Mouse (Mus musculus) T-cell, adult 2 months (primary cell): ENCODE data around the gene Mcu.

Source experiments
- DNase-seq: peaks from one replicate; pipeline ENCODE4 v3.0.0; 2022; ENCODE audit warnings: low spot score

Gene Mcu

GRCm38 (mm10) chr10:59490920-59491319 lies 125.6 kb downstream of the Mcu start:
- DNase-seq, result no peak

- no peak for DNase-seq
Observed at GRCm38 (mm10) chr10:59489411-59489810, 127.1 kb downstream of the Mcu start.

GRCm38 (mm10) chr10:59487351-59487750 lies 129.1 kb downstream of the Mcu start:
- DNase-seq, result no peak

GRCm38 (mm10) chr10:59484318-59484717 lies 132.2 kb downstream of the Mcu start:
- no peak for DNase-seq

DNA sequence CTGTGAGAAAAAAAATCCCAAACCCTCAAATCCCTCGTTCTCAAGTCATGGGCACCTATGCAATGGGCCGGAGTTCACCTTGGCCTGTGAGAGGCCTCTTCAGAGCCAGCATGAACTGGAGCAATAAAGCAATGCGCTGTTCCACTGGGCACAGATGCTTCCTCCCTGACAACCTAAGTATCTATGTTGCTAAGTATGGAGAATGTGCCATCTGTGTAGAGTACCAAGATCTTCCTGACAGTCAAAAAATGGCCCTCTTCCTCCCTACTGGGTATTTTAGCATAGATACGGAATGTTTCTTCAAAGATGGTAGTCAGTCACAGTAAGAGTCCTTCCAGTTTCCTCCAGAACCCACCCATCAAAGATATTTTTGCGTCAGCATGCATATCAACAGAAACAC lies 135.1 kb downstream of the Mcu start:
- DNase-seq, result no peak

DNA sequence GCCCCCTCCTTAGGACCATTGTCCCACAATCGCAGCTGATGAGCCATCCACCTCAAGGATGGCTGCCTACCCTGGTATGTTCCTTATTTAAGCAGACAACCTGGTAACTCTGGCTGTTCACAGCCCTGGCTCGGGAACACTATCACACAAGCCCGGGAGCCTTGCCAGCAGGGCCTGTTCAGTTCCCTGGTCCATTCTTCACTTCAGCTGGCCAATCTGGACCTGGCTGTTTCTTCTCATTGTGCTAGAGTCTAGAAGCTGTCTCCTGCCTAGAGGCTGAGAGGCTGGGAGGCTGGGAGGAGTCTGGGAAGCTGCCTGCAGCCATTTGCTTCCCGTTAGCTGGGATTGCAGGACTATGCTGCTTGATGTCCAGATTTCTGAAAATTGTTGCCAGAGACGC lies 146.0 kb downstream of the Mcu start:
- no peak for DNase-seq

DNA sequence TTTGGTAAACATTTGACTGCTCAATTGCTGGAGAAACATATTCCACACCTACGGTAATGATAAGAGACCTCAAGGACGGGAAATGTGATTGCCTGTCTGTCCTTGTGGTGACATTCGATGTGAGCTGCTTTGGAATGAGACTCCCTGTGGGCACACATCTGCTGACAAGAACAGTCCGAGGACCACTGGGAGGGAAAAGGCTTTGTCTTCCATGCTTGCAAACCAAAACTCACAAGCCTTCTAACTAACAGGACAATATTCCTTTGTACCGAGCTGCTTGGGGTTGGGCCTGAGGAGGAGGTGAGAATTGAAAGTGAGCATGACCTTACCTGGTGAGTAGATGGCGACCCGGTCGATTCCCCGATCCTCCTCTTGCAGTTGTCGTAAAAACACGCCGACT lies 149.2 kb downstream of the Mcu start:
- no peak for DNase-seq

- no peak for DNase-seq
Observed at GRCm38 (mm10) chr10:59466626-59467025, 149.9 kb downstream of the Mcu start.

GRCm38 (mm10) chr10:59465546-59465945 lies 150.9 kb downstream of the Mcu start:
- DNase-seq, result no peak

DNA sequence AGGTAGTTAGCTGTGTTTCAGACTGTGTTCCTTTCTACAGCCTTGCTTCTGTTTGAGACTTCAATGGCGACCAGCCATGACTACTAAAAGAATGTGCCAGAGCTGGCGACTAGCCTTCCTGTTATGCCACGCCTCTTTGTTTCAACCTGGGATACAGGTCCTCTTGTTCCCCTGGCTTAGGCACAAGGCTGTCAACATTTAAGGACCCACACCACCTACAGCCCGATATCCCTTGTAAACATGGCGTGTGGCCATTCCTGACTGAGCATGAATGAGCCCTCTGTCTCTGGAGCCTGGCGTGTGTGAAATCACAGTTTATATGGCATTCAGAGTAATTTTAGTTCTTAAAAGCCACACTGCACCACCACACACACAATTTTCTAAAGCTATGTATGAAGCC lies 154.2 kb downstream of the Mcu start:
- DNase-seq, result no peak

- no peak for DNase-seq
Observed at GRCm38 (mm10) chr10:59459767-59460166, 156.7 kb downstream of the Mcu start.

GRCm38 (mm10) chr10:59454631-59455030 lies 161.9 kb downstream of the Mcu start:
- DNase-seq, result no peak

GRCm38 (mm10) chr10:59451839-59452238 lies 164.7 kb downstream of the Mcu start:
- DNase-seq, result no peak

DNA sequence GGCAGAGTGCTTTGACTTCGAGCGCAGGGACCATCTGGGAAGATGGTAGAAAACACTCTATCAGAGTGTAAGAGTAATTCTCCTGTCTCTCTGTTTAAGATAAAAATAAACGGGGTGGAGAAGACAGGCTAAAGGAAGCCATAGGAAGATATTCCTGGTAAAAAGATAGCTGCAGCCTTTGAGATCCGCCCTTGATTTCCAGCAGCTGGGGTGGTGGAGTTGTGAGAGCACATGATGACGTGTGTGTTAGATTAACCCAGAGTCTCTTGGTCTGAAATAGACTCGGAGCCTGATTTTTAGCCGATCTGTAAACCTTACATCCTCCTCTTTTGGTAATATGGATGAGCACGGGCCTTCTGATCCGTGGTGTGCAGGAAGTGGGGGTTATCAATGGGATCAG lies 168.9 kb downstream of the Mcu start:
- no peak for DNase-seq

DNA sequence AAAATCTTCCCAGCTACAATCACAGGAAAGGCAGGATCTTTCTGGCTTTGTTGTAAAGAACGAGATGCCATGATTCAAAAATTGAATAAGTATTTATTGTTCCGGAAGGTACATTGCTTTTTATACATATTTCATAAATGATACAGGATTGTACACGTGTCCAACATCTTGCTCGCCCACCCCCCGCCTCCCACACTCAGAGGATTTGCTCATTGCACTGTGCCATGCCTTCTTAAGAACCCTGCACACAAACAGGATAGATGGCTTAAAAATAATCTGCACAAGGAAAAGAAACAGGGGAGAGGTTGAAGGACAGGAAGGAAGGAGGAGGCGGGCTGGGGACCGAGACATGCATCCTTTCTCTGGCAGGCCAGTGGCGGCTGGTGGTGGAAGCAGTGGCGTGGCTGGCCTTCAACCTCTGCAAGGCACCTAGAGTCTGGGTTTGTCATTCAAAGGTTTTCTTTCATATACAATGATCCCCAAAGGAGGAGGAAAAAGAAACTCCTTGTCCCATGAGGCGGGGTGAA lies 169.5 kb downstream of the Mcu start:
- no peak for DNase-seq

- no peak for DNase-seq
Observed at GRCm38 (mm10) chr10:59444635-59445034, 171.9 kb downstream of the Mcu start.

DNA sequence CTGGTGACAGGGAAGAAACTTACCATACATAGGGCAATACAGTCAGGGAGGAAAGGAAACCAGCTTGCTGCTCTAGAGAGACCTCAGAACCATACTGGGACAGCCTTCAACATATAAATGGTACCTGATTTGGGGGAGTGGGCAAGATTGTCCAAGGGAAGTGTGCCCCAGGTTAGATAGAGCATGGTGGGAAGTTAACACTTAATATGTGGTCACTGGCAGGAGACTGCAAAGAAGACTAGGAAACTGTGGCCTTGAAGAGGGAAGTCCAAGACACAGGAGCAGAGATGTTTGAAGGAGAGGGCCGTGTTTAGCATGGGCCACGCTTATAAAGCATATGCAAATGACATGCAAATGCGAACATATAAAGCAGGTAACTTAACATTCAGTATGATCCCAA lies 172.4 kb downstream of the Mcu start:
- no peak for DNase-seq

- no peak for DNase-seq
Observed at GRCm38 (mm10) chr10:59443212-59443611, 173.3 kb downstream of the Mcu start.

DNA sequence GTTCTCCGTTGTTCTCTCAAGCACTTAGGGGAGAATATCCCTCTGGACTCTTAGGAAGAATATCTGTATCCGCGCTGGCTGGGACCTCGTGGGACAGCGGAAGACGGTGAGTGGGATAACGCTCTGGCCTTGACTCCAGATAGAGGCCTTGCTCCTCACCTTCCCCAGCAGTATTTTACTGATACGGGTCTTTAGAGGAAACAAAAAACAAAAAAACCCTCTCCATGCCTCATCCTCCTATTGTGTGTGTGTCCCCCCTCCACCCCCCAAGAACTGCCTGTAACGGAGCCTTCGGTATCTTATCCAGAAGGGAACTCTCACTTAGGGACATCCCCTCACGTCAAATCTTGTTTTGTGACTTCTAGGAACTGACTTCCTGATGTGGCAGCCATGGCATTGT lies 174.8 kb downstream of the Mcu start, which contains the start of gene Oit3:
Gene Oit3, minus strand, starts transcription at position 44 of the 400 bp plus-strand sequence.
- DNase-seq, result no peak

DNA sequence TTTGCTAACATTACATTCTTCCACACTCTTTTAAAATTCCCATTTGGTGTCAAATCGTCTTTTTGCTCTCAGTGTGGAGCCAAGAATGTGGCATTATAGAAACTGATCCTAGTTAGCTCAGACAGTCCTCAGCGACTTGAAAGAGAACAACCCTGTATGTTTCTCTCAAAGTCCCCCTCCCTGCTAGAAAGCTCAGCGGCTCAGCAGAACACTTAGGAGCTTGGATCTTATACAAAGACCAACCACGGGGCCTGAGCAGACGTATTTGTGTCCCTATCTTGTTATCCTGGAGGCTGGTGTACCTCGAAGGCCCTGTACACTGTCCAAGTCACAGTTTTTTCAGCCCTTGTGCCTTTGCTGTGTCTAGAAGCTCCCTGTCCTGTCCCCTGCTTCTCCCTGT lies 176.3 kb downstream of the Mcu start:
- DNase-seq, result no peak

DNA sequence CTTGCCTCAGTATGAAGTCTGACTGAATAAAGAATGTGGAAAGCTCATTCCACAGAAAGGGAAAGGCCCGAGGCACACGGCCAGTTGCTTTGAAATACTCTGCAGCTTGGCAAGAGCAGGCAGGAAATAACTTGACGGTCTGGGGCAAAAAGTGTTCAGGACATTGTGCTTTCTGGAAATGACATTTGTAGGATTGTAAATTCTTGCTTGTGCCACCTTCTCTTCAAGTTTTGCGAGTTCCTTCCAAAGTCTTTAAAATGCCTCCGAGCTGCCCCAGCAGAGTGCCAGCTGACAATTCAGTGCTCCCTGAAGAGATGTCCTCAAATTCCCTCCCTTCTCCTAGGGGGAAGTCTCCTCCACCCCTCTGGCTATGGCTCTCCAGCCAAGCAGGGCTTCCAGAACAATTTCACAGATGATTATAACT lies 177.0 kb downstream of the Mcu start:
- DNase-seq, result no peak

- DNase-seq, result no peak
Observed at GRCm38 (mm10) chr10:59438651-59439050, 177.8 kb downstream of the Mcu start.

DNA sequence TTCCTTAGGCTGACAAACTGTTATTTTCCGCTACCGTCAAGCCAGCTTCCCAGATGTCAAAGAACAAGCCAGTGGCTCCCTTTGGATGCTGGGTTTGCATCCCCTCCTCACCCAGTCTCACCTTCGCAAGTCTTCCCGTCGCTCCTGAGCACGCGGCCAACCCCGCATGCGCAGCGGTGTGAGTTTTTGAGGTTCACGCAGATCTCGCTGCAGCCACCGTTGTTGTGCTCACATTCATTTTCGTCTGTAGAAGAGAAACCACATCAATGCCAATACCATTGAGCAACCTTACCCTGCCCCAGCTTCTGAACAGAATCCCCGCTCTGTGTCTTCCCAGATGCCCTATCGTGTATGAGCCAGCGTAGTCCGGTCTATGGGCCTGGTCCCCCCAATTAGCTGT lies 180.7 kb downstream of the Mcu start:
- DNase-seq, result peak; percentile 10

DNA sequence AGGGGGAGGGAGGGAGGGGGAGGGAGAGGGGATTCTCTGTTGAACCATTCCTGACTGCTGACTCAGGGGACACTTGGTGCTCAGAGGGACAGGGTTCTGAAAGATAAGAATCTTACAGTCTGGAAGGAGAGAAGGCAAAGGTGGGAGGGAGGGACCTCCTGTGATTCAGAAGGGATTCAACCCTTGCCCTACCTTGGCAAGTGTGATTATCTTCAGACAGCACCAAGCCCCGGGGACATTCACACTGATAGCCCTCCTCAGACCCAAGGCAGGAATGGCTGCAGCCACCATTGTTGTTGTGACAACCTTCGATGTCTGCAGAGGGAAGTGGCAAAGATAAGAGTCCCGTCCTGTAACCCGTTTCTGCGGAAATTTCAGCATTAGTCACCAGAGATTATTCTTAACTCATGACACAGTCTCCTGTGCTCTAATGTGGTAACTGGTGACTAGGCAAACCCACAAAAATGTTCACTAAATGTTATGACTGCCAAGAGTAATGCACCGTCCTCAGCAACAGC lies 185.7 kb downstream of the Mcu start:
- DNase-seq, result no peak
